Mouse (Mus musculus) cerebellum, postnatal 36 days (tissue): ENCODE results near the gene Sap30l.
"Not testable (repeated sequence)": the region's sequence is repeated elsewhere in the genome, so short reads cannot be mapped to it uniquely, and the experiment has no call there.

ENCODE experiments used
- DNase-seq, 2 experiments: peaks; one replicate each; pipeline ENCODE4 v3.0.0; 2021 to 2022; ENCODE audit warnings: mixed read lengths in 2 of 2

Sap30l gene

DNA sequence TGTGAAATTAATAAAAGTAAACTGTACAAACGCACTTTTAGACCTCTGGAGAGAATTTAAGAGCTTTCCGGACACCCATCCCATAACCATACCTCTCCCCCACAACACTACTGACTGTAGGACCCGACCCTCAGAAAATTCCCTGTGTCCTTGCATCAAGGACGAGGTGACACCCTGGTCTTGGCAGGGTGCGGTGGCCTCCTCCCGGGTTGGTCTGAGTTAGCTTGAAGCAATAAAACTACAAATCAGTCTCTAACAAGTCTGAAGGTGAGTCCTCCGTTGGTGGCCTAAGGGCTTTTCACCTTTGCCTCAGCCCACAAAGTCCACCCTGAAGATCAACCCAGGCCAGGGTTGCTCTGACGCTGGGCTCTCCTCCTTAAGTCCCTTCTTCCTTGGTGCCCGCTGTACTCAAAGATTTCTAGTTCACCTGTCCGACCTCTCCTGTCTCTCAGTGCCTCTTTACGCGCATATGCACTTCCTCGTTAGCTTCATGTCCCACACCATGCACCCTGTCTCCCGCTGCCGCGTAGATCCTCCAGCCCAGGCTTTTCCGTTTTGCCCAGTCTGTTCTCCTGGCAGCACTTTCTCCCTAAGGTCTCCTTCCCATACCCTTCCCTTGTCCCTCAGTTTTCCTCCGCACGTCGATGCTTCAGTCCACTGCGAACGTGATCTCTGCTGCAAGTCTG is 1.0 kb upstream of the Sap30l start:
- DNase-seq, result no peak

GRCm38 (mm10) chr11:57801766-57802510 is 501 bp downstream of the Sap30l start:
- peak; percentile 38 to 52 for DNase-seq

- peak; percentile 14 to 21 for DNase-seq
These were observed 1.1 kb downstream of the Sap30l start for GRCm38 (mm10) chr11:57802511-57802870.

DNA sequence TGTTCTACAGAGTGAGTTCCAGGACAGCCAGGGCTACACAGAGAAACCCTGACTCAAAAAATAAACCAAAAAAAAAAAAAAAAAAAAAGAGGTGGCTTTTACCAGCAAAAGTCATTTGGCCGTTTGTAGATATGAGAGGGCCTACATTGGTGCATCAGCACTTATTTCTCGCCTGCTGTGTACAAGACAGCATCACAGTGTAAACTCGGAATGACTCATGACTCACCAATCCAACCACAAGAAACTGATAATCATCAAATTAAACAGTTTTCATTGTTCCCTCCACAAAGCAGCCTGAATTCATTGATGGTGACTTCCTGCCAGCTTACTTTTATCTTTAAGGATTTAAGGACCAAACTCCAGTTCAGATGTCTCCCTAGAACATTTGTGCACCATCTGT is 3.6 kb downstream of the Sap30l start:
- no peak for DNase-seq

GRCm38 (mm10) chr11:57809017-57809731 is 7.7 kb downstream of the Sap30l start:
- no peak for DNase-seq

- no peak for DNase-seq
These were observed 8.3 kb downstream of the Sap30l start for GRCm38 (mm10) chr11:57809732-57810098.

- DNase-seq, result no peak
These were observed 9.6 kb downstream of the Sap30l start for GRCm38 (mm10) chr11:57811006-57811405.

DNA sequence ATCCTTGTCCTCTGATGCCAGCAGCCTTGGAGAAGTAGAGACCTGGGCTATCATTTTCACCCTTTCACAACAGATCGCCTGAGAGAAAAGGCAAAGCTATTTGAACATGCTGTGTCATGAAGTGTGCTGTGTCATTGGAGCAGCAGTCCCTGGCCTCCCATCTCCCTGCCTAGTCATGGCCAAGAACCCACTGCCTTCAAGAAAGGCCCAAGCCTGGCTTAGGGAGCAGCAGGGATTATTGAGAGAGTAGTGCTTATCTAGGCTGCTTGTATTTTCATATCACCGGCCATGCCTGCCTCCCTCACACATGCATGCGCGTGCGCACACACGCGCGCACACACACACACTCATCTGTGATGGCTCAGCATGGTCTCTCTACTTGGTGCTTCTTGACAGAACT is 10.8 kb downstream of the Sap30l start:
- no peak for DNase-seq

- no peak for DNase-seq
These were observed 12.2 kb downstream of the Sap30l start for GRCm38 (mm10) chr11:57813641-57814040.

DNA sequence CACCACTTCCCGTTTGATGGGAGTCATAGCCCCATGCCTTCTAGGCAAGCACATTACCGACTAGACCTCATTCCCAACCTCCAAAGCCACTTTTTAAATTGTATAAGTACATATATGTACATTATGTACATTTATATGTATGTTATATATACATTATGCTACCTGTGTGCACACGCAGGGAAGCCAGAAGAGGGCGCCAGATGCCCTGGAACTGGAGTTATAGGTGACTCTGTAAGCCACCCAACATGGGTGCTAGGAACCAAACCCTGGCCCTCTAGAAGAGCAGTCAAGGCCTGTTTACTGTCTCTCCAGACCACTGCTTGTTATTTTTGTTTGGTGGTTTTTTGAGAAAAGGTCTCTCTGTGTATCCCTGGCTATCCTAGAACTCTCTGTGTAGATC is 16.8 kb downstream of the Sap30l start:
- DNase-seq, result no peak

DNA sequence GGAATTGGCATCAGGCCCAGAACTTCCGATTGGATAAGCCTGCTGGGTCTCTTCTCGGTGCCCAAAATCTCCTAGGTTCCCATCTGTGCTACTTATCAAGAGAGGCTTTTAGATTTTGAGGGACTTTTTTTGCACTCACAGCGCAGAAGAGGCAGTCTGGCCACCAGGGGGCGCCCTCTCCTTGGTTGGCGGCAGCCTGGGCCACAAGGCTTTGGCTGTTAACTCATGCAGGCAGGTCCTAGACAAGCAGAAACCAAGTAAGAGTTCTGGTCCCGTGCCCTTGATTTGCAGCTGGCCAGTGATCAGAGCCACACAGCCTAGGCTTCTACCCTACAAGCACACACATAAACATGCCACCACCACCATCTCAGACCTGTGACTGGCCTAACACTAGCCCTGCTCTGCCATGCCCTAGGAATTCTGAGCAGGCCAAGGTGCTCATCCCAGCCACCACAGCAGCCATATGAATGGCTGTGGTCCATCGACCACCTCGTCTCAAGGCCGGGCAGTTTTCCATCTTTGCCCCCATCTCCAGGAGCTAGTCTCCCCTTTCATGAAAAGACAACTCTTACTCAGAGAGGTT is 18.7 kb downstream of the Sap30l start:
- peak; percentile 70 to 72 for DNase-seq

GRCm38 (mm10) chr11:57823159-57823558 is 21.7 kb downstream of the Sap30l start:
- DNase-seq, result not testable (repeated sequence)

DNA sequence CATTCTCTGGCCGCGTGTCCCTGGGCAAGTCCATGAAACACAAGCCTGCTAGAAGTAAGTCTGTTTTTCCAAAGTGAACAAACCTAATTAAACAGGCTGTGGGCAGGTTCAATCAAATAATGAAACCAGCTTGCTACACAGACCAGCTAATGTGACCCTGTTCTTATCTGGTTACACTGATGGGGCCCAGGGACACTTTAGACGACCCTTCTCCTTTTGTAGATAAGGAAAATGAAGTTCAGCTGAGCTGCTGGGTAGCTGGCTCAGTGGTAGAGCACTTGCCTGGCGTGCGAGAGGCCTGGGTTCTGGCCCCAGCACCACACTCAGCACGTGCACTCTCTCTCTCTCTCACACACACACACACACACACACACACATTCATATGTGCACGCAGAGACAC is 22.3 kb downstream of the Sap30l start:
- DNase-seq, result no peak

GRCm38 (mm10) chr11:57825234-57825633 is 23.8 kb downstream of the Sap30l start:
- not testable (repeated sequence) for DNase-seq

- DNase-seq, result no peak
These were observed 25.8 kb downstream of the Sap30l start for GRCm38 (mm10) chr11:57827048-57827914.

- DNase-seq, result no peak
These were observed 26.6 kb downstream of the Sap30l start for GRCm38 (mm10) chr11:57827915-57828545.

DNA sequence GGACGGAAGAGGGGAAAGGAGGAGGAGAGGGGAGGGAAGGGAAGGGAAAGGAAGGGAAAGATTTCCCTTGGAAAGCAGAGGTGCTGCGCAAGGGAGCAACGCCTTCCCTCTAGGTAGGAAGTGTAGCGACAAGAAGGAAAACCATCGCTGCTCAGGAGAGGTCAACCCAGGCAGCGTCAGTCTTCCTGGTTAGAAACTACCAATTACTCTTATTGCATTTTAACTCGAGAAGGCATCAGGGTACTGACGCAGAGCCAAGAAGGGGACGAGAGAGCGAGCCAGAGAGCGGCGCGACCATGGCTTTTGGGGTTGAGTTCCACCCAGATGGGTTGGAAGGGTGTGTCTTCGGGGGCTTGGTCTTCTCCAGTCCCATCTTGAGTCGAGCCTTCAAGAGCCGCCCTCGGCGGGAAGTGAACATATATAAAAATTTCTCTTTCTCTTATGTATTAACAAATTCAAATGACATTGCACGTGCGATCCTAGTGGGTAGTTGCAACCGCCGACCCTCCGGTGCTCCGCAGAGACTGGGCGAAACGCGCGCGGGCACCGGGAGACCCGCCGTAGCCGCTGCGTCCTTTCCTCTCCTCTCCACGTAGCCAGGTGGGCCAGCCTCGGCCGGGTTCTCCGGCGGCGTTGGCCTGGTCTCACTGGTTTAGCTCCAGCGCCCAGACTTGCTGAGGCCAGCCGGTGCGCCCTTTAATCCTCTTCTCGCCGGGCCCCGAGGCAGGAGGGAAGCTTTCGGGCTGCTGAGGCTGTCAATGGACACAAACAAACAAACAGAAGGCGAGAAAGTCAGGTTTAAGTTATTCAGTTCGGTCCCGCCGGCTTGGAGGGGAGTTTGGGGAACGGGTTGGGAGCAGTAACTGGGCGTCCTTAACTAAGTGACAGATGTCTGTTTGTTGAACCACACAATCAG is 27.8 kb downstream of the Sap30l start:
- no peak for DNase-seq

- DNase-seq, result no peak
These were observed 28.7 kb downstream of the Sap30l start for GRCm38 (mm10) chr11:57829871-57830775.

GRCm38 (mm10) chr11:57831281-57831781 is 29.9 kb downstream of the Sap30l start:
- no peak for DNase-seq

DNA sequence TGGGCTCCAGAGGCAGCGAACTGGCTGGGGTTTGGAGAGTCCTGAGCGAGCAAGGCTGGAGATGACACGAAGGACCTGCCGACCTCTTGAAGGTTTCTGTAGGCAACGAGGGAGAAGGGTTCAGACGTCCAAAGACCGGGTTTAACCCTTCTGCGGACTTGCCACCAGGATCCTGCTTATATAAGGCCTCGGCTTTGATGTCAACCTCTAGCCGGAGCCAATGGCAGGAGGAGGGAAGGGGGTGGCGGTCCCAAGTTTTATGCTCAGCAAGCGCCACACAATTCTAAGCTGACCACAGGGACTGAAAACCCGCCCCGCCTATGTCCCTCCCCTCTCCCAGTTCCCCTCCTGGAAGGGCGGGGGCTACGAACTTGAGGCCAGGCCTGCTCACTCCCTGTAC is 30.4 kb downstream of the Sap30l start:
- no peak for DNase-seq
